Mouse (Mus musculus): ENCODE results near the gene Orc3.
"Not testable (repeated sequence)": the region's sequence is repeated elsewhere in the genome, so short reads cannot be mapped to it uniquely, and the experiment has no call there.

Gene Orc3

DNA sequence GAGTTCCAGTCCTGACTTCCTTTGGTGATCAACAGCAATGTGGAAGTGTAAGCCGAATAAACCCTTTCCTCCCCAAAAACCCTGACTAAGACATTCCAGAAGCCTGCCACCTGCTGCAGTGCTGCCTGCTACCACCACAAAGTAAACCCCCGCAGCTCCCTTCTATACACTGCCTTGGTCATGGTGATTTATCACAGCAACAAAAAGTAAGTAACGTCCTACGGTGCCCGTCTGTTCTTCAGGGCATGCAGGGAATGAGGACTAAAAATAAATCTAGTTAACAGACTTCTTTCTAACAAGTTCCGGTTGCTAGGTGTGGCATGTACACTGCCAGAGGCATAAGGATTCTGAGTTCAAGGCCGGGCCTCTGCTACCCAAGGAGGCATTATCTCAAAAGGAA is 32.8 kb downstream of the Orc3 start:
- DNase-seq, result no peak

DNA sequence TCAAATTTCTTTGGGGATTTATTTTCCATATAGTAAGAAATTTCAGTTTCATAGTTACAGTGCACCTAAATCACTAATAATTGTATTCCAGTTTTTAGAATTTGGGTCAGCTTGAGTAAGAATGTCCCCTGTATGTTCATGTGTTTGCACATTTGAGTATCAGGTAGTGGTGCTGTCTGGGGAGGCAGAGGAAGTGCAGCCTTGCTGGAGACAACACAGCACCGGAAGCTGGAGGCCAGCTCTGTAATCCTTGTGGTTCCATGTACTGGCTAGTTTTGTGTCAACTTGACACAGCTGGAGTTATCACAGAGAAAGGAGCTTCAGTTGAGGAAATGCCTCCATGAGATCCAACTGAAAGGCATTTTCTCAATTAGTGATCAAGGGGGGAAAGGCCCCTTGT is 33.3 kb downstream of the Orc3 start:
- not testable (repeated sequence) for DNase-seq

DNA sequence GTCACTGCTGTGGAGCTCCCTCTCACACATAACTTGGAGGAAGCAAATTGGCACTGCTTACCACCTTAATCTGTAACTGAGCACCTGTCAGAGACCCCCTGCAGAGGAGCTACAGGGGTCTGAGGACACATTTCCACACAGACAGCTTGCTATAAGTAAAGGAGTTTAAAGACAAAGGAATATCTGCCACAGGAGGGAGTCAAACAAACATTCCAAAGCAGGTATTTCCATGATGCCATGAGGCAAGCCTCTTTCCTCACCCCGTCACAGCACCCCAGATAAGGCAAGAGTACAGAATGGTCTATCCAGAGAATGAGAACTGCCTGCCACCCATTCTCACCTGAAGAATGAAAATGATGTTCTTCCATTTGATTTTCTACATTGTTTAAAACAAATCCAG is 35.5 kb downstream of the Orc3 start:
- no peak for DNase-seq

DNA sequence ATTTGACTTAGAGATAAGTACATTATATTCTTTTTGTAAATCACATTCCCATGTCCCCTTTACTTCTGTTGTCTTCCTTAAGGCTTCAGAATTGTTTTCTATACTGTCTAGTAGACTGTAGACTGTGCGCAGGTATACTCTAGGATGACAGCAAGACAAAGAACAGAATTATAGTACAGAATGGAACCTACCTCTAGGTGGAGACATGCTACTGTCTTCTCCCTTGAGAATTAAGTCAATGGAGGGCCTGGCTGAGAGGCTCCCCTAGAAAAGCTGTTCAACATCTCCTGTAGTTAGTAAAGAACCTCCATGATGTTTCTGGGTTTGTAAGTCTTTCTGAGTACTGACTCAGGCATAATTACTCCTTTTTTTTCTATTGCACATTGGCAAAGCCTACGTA is 37.7 kb downstream of the Orc3 start:
- DNase-seq, result no peak

DNA sequence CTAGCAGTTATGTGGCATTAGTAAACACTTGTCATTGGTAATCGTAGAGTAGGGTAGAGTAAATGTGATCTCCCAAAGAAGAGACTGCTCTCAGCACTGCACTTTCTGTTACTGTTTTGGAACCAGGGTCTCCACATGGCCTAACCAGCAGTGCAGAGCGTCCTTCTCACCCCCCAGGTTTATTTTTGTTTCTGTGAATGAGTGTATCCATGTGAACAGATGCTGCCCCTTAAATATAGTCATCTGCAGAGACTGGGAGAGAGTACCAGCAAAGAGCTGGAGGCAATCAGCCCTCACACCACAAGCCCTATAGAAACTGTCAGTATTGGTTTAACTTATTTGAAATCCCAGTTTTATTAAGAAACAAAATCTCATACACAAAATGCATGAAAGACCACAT is 41.9 kb downstream of the Orc3 start:
- DNase-seq, result no peak

DNA sequence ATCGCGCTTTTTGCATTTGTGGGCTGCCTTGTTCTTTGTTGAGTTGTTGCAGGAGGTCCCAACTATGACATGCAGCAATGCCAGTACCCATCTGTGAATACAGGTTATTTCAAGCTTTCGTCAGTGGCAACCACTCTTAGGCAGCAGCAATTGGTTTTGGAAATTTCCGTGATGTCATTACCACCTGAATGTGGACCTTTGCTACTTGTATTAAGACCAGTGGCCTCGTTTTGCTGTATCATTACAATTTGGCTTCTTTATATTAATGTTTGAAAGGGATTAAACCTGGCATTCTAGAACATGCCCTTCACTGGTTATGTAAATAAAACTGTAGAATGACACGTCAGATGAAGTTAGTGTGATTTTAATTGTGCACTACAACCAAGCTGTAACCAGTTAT is 48.5 kb downstream of the Orc3 start:
- DNase-seq, result no peak

DNA sequence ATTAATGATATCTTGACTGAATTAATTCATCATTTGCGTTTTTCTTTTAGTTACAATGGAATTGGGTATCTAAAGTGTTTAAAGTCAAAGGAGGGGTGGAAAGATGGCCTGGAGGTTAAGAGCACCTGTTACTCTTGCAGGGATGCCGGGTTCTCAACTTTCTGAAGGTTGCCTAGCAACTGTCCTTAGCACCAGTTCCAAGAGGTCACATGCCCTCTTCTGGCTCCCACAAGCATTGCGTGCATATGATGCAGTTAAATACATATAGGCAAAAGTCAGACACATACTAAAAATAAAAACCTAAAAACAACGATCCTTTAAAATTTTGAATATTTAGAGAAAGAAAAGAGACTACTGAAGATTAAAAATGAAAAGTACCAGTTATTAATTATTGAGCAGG is 53.8 kb downstream of the Orc3 start:
- peak; percentile 62 to 68 for DNase-seq

DNA sequence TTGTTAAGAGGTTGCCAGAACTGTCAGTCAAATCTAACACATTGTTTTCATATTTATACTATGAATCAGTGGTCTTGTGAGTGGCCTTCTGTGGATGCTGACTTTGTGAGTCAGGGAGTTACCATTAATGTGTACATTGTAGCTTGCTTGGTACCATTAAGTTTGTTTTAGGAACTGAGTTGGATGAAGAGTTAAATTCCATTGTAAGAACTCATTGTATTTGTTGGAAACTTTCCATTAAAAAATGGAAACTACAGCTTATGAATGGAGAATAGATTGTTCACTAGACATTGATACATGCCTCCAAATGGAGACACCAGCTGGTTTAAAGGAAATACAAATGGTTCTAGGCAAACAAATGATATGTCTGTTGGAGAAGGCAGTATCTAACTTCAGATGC is 58.6 kb downstream of the Orc3 start:
- DNase-seq, result no peak

DNA sequence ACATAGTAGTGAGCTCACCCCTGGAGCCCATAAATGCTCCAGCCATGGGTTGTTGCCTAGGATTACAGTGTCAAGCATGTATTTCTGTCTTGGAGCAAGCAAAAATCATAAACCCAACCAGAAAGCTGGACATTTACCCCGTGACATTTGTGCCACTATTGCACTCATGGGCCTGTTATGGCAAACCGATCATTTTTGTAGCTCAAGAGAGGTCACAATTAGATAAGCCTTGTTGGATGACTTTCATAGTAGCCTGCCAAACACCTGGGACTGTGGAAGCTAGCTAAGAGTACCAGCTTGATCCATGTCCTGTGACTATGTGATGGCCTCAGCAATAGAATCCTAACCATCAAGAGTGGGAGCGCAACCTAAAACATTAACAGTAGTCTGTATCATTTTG is 59.1 kb downstream of the Orc3 start:
- DNase-seq, result no peak

DNA sequence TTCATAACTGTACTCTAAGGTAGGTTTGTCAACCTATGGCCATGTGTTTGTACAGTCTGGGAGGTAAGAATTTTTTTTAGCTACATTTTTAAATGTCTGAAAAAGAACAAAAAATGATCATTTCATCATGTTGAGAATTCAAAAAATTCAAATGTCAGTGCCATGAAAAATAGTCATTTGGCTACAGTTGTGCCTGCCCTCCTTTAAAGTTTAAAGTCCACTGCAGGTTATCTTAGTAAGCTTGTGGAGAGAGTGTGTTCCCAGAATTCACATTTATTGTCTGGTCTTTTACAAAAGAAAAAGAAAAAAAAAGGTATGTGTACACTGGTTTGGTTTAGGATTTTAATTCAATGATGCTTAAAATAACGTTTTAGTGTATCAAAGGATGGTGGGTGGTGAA is 60.1 kb downstream of the Orc3 start:
- no peak for DNase-seq

DNA sequence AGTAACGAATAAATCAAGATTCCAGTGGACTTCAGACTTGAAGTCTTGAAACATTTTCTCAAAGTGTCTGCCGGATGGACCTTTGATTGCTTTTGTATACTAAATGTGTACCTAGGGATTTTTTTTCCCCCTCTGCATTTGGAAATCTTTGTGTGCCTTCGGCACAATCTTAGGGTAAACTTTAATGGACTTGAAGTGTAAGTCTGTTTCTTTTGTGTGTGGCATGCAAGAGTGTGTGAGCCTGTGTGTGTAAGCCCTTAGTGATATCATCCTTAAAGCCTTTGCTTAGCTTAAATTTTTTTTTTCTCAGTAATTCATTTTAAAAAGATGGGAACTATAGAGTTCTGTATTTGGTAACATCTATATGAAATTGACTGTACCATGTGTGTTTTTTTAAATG is 62.8 kb downstream of the Orc3 start:
- DNase-seq, result no peak

DNA sequence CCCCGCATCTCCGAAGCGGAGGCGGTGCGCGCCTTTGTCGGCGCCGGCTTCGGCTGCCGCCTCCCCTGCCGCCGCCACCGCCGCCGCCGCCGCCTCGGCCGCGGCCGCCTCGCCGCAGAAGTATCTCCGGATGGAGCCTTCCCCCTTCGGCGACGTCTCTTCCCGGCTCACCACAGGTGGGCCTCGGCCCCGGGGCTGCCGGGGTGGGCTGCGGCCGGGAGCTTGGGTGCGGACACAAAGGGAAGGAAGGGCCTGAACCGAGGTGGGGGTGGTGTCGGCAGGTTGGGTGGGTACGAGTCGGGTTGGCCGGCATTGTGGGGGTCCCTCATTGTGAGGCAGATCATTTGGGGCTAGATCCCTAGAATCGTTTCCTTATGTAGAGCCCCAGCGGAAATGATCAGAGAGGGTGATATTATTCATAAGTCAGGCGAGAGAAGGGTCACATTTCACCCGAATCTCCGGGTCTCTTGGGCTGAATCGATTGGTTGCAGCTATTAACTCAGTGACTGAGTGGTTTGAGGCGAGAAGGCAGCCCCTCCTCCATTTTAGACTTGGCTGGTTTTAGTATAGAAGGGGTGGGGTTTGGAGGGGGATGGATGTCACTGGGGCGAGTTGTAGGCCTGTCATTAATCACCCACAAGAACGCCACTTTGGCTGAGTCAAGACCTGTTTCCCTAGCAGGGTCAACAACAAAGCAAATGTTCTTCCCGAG is 63.5 kb downstream of the Orc3 start:
- peak; percentile 76 to 80 for DNase-seq

DNA sequence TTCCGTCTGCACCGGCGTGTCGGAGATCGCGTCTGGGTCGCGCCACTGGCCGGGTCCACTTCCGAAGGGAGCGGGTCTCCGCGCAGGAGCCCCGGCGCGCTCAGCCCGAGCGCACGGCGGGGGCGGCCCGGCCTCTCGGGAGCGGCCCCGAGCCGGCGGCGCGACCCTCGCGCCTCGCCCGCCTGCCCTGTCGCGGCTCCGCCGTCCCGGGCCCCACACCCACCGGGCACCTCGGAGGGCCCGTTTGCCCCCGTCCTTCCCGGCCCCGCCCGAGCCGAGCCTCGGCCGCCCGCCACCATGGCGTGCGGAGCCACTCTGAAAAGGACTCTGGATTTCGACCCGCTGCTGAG is 64.0 kb downstream of the Orc3 start, which contains the start of gene Akirin2:
Gene Akirin2, plus strand, starts transcription at position 190 of the 350 bp plus-strand sequence.
- peak; percentile 63 to 68 for DNase-seq

DNA sequence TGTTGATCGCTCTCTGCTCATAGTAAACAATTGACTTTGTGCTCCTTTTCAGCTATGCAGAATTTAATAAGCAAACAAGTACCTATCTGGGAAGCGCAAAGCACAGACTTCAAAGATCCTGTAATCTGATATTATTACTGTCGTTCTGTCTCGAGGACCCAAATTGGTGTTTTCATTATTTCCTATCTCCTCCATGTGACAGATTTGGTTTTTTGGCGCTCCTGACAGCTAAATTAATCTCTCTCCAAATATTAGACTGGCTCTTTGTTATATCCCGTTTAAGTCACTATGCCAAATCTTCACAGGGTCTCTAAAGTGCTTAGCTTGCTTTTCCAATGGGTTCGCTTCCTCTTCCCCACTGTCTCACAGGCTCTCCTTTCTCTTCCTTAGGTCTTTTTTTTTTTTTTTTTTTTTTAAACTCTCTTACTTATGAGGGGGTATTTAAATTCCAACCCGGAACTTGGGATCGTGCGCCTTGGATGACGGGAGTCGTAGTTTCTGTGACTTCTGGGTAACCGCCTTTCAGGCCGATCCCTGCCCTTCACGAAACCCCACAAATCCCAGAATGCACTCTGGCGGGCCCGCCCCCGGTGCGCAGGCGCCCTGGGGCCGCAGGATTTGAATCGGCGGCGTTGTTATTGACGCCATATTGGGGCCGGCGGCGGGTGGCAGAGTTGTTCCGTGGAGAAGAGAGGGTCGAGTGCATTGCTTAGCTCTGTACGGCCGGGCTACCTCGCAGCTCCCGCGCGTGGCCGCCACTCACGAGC is 64.6 kb downstream of the Orc3 start:
- DNase-seq, result peak; percentile 96 to 98

DNA sequence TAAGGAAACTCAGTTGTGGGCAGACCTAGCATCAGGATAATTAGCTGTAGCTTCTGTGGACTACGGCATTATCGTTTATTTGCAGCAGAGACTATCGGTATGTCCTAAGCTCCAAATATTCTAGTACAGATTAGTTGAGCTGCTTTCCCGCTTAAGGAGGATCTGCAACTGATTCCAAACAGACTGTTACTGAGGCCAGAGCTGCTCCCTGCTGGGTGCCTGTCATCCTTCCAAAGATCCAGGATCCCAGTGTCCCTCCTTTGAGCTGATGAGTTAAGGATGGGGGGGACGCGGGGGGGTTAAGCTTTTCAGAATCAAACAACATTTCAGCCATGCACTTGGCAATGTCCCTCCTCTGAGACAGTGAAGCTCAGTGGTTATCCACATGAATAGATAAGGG is 84.8 kb downstream of the Orc3 start:
- peak; percentile 87 to 89 for DNase-seq

DNA sequence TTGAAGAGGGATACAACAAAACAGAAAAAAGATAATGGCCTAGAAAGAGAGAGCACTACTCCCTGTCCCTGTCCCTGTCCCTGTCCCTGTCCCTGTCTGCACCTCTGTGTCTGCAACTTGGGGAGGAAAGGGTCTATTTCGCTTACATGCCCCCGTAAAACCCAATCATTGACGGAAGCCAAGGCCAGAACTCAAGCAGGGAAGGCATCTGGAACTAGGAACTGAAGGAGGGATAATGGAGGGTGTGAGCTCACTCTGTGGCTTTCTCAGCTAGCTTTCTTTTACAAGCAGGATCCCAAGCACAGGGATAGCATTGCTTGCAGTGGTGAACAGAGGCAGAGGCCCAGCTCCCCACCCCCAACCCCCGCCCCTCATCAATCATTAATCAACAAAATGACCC is 85.4 kb downstream of the Orc3 start:
- DNase-seq, result peak; percentile 50 to 59

DNA sequence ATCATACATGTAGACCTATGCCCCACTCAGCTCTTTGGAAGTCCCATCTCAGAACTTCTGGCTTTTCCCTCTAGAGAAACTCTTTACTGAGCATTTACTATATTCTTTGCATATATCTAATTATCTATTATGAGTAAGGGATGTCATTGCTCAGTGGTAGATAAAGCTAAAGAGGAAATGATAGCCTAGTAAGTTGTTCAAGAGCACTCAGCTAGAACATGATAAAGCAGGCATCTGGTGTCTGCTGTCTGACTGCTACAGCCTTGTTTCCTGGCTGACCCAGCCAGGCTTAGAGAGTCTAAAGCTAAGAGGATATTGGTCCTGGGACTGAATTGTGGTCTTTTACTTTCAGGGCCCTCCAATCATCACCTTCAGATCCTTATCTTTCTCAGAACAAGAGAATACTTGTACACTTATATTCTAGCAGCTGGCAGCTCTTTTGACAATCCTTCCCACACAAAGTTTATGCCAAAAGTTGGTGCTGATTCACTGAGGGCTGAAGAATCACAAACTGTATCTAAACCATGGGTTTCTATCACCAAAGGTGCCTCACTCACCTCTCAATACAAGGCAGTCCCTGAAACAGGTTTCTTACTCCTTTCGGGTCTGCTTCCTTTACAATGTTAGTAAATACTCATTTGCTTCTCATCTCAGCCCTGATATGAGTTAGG is 86.2 kb downstream of the Orc3 start:
- DNase-seq, result no peak

DNA sequence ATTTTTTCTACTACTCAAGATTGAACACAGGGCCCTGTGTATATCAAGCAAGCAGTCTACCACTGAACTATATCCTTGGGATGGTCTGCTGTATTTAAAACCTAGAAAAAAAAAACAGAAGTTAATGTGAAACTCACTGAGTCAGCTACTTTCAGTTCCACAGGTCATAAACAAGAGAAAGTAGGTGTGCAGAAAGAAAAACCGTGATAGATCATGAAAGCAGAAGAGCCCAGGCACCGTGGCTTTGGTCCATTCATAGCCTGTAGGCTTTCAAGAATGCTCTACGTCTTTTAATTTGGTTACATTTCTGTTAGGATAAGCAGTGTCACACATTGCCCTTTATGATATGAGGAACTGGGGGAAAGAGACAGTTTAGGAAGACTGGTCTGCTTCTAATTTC is 88.0 kb downstream of the Orc3 start:
- DNase-seq, result no peak

DNA sequence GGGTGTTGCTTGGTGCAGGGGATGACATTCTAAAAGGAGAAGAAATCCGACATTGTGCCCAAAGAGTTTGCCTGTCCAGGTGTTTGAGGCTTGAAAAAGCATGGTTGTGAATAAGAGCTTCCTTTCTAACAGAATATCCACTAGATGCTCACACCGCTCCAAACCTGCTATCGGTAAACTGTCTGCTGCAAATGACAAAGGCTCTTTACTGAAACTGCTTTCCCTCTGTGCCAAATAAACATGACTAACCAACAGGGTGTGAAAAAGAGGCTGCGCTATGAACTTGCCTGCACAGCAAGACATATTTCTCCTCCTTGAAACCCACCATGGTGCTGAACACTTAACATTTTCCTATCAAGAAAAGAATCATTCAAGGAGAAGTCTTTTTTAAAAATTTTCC is 91.2 kb downstream of the Orc3 start:
- DNase-seq, result peak; percentile 34 to 38

DNA sequence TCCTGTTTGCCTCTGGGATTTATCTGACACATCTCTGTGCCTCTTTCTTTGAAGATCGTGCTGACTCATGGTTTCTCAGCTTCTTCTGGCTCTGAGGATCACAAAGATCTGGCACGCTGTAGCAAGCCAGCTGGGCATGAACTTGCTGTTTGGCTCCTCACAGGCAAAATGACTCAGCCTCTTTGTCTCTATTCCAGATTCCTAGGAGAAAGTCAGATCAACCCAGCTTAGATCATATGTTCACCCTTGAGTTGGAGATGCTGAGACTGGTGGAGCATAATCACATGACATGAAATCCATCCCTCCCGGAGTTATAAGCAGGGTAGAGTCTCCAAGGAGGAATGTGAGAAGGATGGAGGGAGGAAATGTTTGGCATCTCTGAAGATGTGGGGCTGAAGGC is 91.9 kb downstream of the Orc3 start:
- DNase-seq, result peak; percentile 90 to 91
